Mouse (Mus musculus) adrenal gland (tissue): Measurements from ENCODE around the gene Usf3.

ENCODE experiments used
- intact Hi-C: fragments of 180-260 bp; cut with DNase I; formaldehyde crosslinking; loops from one replicate; pipeline ENCODE4 v1.15.1; 2025

Gene Usf3

GRCm38 (mm10) chr16:44226706-44227291 lies 53.8 kb downstream of the Usf3 start:
- intact Hi-C loops, result no loop called here

GRCm38 (mm10) chr16:44233019-44233418 lies 60.0 kb downstream of the Usf3 start:
- intact Hi-C loops, result no loop called here

GRCm38 (mm10) chr16:44237836-44238235 lies 64.8 kb downstream of the Usf3 start:
- intact Hi-C loops, result no loop called here

- intact Hi-C loops, result no loop called here
Observed at GRCm38 (mm10) chr16:44238835-44239263, 65.8 kb downstream of the Usf3 start.

GRCm38 (mm10) chr16:44240406-44240805 lies 67.4 kb downstream of the Usf3 start:
- intact Hi-C loops, result no loop called here

GRCm38 (mm10) chr16:44242633-44243032 lies 69.6 kb downstream of the Usf3 start:
- intact Hi-C loops, result loop anchor here (1.0 kb wide), 1 partner anchor 120 kb away; no protein-coding TSS in a partner anchor

GRCm38 (mm10) chr16:44243323-44243722 lies 70.3 kb downstream of the Usf3 start:
- intact Hi-C loops, result loop anchor here (1.0 kb wide), 1 partner anchor 119 kb away; no protein-coding TSS in a partner anchor

- intact Hi-C loops, result no loop called here
Observed at GRCm38 (mm10) chr16:44249985-44250384, 76.9 kb downstream of the Usf3 start.

- intact Hi-C loops, result no loop called here
Observed at GRCm38 (mm10) chr16:44252735-44253134, 79.7 kb downstream of the Usf3 start.

- intact Hi-C loops, result no loop called here
Observed at GRCm38 (mm10) chr16:44253797-44254634, 81.0 kb downstream of the Usf3 start.

GRCm38 (mm10) chr16:44254698-44255097 lies 81.7 kb downstream of the Usf3 start:
- intact Hi-C loops, result no loop called here

- intact Hi-C loops, result no loop called here
Observed at GRCm38 (mm10) chr16:44257476-44257875, 84.4 kb downstream of the Usf3 start.

- intact Hi-C loops, result no loop called here
Observed at GRCm38 (mm10) chr16:44264916-44265315, 91.9 kb downstream of the Usf3 start.

- intact Hi-C loops, result no loop called here
Observed at GRCm38 (mm10) chr16:44265562-44265961, 92.5 kb downstream of the Usf3 start.

- intact Hi-C loops, result no loop called here
Observed at GRCm38 (mm10) chr16:44268541-44269215, 95.6 kb downstream of the Usf3 start.

GRCm38 (mm10) chr16:44269578-44269977 lies 96.5 kb downstream of the Usf3 start:
- intact Hi-C loops, result no loop called here

- intact Hi-C loops, result no loop called here
Observed at GRCm38 (mm10) chr16:44270606-44271005, 97.6 kb downstream of the Usf3 start.

- intact Hi-C loops, result no loop called here
Observed at GRCm38 (mm10) chr16:44271371-44272038, 98.5 kb downstream of the Usf3 start.
